Mouse (Mus musculus) myocyte (in vitro differentiated cells): Measurements from ENCODE around the gene Cebpz.

Experiments
- MAX ChIP-seq: IDR thresholded peaks from one replicate; pipeline ENCODE4 v1.6.1; 2011; ENCODE audit warnings: low read depth, mild to moderate bottlenecking, control low read depth
- MYOG ChIP-seq, 3 experiments: IDR thresholded peaks; one replicate each; pipeline ENCODE4 v1.6.1; 2011; ENCODE audit warnings: control low read depth in 2 of 3, low read depth in 2 of 3, mild to moderate bottlenecking in 2 of 3; ENCODE audit not compliant: insufficient read length in 2 of 3, control insufficient read depth in 1 of 3, insufficient read depth in 1 of 3
- POLR2A ChIP-seq: IDR thresholded peaks from one replicate; pipeline ENCODE4 v1.6.1; 2011; ENCODE audit warnings: low read depth, mild to moderate bottlenecking, control low read depth, moderate library complexity; ENCODE audit not compliant: insufficient read length
- SRF ChIP-seq: IDR thresholded peaks from one replicate; pipeline ENCODE4 v1.6.1; 2011; ENCODE audit warnings: low read depth; ENCODE audit not compliant: control insufficient read depth, insufficient read length

- TF ChIP-seq SRF (no peak), POLR2A (no peak), MYOG (IDR thresholded peaks at IDR 0.05; ENCODE audit: control insufficient read depth in 1 of 3, insufficient read depth in 1 of 3, insufficient read length in 2 of 3, low read depth in 2 of 3) (no peak), MAX (no peak)
Measured at GRCm38 (mm10) chr17:78938927-78939326, 2.1 kb upstream of the Cebpz start.
